Mouse (Mus musculus) kidney, adult 8-10 months (tissue): ENCODE measurements around the gene Grn.

Source experiments
- DNase-seq, 2 experiments: peaks; one replicate each; pipeline ENCODE4 v3.0.0; 2022

Grn gene

GRCm38 (mm10) chr11:102480897-102481296 lies 50.8 kb downstream of the Grn start:
- no peak for DNase-seq

- no peak for DNase-seq
These were observed 51.7 kb downstream of the Grn start for GRCm38 (mm10) chr11:102481779-102482178.
